Mouse (Mus musculus): ENCODE data around the gene Cga. TPM values are rescaled to one million over a fixed set of nuclear protein-coding genes. Genes with fewer than 3 reads are reported as not detected.

The Cga gene
- not detected in 2 replicates for polyA plus RNA-seq (2012; rRNA removed)

DNA sequence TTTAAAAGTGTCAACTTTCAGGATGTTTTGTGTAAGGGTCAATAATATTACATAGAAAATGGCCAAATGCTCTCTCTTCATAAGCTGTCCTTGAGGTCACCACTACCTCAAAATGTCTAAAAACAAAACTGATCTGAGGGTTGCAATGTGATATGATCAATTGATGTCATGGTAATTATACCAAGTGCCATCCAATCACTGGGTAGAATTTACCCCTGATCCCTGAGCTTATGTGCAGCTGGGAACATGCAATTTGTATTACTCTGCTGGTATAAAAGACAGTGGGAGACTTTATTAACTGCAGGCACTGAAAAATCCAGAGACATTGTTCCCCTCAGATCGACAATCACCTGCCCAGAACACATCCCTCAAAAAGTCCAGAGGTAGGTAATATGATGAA, at the start of gene Cga:
Gene Cga (plus strand): TSS at position 301 of the 400 bp plus-strand sequence.
- DNase-seq (ENCODE audit: low spot score), result no peak

DNA sequence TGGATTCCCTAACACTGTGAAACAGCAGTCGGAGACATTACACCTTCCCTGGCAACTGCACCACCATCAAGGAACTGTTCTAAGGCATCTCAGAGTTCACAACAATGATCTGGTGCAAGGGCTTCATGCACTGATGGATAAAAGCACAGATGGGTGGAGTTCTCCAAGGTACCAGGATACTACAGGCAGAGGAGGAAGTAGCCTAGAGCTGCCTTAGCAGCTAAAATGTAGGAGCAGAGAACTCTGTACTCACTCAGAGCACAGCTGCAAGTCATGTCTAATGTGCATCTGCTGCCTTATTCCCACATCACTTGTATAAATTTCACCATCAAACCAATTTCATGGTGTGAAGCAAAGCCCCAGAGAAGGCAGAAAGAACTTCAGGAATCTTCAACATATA, 49.7 kb upstream of the Cga start:
- DNase-seq (ENCODE audit: low spot score), result no peak

DNA sequence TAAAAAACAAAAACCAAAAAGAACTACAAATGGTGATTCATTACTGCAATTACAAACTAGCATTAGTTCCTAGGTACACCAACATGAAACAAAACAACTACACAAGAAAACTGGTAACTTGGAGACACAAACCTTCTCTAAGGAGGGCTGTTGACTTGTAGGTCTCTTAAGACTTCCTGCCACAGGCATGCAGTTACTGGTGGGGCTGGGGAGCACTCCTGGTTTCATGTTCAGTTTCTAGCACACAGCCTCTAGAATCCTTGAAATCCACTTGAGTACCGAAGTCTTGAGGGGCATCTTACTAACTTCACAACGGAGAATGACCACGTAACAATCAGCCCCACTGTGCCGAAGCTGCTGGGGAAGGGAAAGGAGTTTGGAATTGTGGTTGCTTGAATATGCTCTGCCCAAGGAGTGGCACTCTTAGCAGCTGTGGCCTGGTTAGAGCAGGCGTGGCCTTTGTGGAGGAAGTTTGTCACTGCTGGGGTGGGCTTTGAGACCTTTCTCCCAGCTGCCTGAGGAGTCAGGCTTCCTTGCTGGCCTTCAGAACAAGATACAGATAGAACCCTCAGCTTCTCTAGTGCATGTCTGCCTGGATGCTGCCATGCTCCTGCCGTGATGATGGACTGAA, 45.8 kb upstream of the Cga start:
- no peak for DNase-seq (ENCODE audit: low spot score)

DNA sequence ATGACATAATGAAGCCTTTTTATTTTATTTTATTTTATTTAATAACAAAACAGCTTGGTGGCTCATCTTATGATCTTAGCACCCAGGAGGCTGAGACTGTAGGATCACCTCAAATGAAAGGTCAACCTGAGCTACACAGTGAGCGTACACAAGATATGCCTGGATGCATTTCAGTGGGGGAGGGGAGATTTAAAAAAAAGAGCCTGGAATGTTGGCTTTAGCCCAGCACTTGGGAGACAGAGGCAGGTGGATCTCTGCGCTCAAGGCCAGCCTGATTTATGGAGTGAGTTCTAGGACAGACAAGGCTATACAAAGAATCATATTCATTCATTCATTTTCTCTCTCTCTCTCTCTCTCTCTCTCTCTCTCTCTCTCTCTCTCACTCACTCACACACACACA, 43.4 kb upstream of the Cga start:
- DNase-seq (ENCODE audit: low spot score), result no peak

DNA sequence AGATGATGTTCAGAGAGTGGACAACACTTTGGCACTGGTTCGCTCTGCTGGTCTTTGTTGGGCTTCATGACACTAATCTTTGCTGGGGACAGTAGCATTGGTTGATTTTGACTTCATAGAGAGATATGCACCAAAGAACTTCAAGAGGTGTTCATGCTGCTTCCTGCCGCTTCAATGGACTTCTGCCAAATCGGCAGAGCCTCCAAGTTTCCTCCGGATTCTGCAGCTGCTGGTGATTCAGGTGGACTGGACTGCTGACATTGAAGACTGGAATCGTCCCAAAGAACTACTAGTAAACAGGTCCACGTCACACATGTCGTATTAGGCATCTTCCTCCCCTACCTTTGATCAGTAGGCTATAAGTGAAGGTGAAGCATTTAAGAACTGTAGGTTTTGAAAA, 41.5 kb upstream of the Cga start:
- no peak for DNase-seq (ENCODE audit: low spot score)

DNA sequence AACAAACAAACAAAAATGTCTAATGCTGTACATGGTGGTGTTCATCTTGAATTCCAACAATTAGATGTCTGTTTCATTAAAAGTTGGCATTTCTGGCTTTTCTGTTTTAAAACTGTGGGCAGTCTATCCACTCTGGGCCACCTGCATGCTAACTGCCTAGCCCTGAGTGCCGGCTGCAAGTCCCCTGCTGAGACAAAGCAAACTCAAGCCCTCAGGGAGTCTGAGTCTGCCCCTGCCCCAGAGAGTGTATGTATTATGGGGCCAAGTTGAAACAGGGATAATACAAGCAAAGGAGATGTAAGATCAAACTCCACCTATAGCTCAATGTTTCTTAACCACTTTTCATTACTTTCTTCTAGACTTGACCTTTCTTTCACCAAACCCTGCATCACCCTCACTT, 37.6 kb upstream of the Cga start:
- DNase-seq (ENCODE audit: low spot score), result no peak

DNA sequence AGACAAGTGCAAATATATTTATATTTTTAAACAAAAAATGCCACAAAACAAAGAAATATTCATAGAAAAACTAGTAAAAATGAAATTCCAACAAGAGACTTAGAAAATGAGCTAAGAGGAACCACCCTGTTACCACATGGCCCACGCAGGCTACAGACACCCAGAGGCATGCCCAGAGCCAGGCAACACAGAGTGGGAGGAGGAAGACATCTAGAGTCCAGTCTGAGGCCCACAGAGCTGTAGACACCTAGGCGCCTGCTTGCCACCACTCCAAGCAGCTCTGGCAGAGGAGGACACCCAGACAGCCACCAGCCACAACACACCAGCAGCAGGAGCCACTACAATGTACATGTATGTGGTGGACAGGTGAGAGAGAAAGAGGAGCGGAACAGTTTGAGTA, 34.7 kb upstream of the Cga start:
- DNase-seq (ENCODE audit: low spot score), result no peak

DNA sequence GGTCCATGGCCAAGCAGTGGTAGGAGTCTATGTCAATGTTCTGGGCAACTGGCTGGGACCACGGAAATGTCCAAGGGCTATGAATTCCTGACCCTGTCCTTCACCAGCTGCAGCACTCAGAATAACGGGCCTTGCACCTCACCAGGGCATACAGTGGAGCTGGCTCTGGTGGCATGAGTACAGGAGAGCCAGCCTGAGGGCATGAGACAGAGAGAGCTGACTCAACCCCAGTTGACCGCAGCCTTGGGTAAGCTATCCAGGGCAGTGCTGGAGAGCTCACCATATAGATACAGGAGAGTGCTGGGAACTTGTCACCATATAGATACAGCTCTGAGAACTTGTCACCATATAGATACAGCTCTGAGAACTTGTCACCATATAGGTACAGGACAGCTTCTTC, 34.2 kb upstream of the Cga start:
- DNase-seq (ENCODE audit: low spot score), result no peak

DNA sequence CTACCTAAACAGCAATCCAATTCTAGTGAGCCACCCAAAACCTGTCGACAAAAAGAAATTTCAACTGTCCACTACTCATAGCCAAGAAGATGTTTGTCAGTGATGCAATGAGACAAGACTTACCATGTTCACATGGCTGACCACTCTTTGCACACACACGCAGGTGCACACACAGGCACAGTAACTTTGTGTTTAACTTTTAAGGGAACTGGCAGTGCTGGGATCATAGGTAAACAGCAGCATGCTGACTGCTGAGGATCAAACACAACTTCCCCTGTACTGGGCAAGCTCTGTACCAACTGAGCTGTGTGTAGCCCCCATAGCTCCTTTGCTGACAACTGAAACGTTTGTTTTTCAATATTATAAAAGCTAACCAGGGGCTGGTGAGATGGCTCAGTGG, 32.1 kb upstream of the Cga start:
- no peak for DNase-seq (ENCODE audit: low spot score)

DNA sequence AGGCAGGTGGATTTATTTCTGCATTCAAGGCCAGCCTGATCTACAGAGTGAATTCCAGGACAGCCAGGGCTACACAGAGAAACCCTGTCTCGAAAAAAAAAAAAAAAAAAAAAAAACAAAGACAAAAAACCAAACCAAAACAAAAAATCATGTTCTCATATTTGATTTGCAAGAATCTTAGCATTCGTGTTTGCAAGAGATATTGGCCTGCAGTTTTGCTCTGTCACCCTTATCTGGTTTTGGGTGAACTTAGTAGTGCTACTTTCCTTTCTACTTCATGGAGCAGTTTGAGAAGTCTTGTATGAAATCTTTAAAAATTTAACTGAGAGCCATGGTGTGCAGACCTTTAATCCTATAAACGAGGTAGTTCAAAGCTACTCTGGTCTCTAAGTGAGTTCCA, 23.8 kb upstream of the Cga start:
- no peak for DNase-seq (ENCODE audit: low spot score)

DNA sequence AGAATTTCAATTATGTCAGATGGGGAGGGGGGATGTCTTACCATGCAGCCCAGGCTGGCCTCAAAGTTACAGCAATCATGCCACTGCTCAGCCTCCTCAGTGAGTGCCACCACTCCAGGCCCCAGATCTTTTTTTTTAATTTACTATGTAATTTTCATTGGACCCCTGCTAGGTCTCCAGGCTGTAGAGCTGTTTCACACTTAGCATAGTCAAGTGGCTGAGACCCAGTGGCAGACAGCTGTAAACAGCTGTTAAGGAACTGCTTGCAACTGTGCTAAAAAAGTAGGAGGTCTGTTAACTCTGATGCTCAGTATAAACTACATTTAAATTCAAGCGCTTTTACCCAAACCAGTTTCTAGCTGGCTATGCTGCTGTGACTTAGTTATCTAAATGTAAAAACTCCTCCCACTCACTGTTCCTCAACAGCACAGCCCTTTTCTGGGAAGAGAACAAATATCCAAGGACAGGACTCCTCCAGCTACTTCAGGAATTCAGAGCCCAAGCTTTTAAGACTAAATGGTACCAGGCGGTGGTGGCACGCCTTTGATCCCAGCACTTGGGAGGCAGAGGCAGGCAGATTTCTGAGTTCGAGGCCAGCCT, 20.6 kb upstream of the Cga start:
- no peak for DNase-seq (ENCODE audit: low spot score)

DNA sequence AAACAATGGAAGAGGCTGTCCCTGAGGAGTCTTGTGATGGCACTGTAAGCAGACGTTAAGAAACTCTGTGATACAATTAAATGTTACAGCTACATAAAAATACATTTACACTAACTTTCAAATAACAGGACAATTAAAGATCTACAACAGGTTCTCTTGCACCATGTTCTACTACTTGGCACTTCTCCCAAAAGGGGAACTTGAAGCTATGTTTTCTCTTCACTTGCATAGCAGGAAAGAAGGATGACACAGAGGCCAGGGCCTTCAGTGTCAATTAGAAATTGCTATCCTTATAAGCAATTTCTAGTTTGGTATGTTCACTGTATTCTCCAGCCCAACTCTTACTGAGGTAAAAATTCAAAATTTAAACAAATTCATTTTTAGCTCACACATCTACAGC, 19.3 kb upstream of the Cga start:
- no peak for DNase-seq (ENCODE audit: low spot score)

DNA sequence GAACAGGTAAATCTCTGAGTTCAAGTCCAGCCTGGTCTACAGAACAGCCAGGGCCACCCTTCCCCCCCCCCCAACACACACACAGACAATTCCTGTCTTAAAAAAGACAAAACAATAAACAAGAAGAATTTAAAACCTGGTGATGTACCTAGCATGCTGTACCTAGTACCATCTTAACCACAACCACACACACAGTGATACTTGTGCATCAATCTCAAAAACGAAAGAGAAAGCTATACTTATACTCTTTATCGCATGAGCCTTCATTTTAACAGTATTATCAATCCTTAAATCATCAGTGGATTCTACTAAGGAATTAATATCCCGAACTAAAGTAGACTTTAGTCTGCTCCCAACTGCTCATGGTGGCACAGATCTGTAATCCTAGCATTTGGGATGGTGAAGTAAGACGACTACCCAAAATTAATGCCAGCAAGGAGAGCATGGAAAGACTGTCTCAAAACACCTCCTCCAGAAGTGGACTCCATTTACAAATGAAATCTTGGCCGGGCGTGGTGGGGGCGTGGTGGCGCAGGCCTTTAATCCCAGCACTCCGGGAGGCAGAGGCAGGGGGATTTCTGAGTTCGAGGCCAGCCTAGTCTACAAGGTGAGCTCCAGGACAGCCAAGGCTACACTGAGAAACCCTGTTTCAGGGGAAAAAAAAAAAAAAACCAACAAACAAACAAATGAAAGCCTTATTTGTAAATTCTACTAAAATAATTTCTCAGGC, 12.5 kb upstream of the Cga start:
- DNase-seq (ENCODE audit: low spot score), result no peak

DNA sequence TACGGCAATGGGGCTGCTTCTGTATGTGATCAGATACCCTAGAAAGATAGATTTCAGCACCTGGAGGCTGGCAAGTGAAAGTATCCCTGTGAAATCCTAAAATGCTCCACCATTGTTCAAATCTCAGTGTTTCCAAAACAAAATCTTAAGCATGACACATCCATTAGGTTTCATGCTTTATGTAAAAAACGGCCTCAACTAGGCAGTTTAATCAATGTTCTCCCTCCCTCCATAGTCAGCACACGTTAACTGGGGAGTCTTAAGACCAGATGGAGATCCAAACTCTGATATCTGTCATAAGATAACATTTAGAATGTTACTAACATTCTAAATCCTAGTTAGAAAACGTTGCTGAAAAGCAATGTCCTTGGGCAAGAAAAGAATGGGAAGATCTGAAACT, 11.7 kb upstream of the Cga start:
- no peak for DNase-seq (ENCODE audit: low spot score)

DNA sequence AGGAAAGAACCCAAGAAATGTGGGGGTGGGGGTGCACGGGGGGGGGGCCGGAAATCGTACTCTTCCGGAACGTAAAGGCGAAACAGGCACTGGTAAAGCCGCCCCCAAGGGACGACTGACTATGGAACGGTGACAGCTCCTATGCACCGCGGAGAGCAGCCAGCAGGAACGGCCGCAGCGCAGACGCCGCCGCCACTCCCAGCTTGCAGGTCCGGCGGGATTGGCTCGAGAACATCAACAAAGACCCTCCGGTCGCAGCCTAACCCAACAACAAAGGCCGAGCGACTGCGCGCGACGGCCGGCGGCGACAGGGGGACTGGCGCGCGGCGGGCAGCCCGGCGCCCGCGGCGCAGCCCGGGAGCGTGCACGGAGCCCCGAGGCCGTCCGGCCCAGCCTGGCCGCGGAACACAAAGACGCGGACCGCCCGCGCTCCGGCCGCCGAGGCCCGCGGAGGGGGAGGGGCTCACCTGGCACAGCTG, 11.2 kb upstream of the Cga start:
- no peak for DNase-seq (ENCODE audit: low spot score)

DNA sequence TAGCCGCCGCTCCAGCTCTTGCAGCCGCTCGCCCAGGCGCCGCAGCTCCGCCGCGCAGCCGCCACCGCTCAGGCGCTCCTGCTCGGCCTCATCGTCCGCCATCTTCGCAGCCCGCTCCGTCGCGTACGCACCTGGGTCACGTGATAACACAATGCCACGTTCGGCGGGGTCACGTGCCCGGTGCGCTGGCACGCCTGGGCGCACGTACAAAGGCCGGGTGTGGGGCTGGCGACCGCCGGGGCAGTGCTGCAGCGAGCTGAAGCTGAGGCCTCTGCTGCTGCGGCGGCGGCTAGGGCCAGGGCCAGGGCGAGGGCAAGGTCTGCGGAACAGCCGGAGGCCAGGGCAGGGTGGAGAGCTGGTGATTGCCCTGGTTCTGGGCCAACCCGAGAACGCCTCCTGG, 10.8 kb upstream of the Cga start, which contains the start of gene Zfp292:
Gene Zfp292 (minus strand): TSS at position 143 of the 400 bp plus-strand sequence.
- DNase-seq (ENCODE audit: low spot score), result peak; percentile 95

DNA sequence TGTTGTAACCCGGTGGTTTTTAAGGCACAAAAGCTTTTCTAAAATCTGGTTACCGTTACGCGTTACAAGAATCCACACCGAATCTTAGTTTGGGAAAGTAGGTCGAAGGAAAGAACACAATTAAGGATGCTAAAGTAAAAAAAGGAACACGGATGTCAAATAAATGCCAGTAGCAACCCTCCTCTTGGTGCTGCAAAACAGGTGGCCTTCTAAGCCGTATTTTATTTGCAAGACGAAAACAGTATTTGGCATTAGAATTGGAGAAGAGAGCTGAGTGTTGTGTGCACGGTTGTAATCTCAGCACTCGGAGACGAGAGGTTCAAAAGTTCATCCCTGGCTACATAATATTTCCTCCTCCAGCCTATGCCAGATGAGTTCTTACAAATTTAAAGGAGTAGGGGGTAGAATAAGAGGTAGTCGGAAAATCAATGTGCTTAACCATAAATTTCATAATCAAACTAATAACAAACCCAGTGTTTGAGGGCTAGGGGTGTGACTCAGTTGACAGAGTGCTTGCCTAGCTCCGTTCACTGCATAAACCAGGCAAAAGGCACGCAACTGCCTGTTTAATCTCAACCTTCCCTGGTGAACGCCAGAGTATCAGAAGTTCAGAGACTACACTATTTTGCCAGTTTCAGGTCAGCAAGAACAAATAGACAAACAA, 10.1 kb upstream of the Cga start:
- DNase-seq (ENCODE audit: low spot score), result no peak

DNA sequence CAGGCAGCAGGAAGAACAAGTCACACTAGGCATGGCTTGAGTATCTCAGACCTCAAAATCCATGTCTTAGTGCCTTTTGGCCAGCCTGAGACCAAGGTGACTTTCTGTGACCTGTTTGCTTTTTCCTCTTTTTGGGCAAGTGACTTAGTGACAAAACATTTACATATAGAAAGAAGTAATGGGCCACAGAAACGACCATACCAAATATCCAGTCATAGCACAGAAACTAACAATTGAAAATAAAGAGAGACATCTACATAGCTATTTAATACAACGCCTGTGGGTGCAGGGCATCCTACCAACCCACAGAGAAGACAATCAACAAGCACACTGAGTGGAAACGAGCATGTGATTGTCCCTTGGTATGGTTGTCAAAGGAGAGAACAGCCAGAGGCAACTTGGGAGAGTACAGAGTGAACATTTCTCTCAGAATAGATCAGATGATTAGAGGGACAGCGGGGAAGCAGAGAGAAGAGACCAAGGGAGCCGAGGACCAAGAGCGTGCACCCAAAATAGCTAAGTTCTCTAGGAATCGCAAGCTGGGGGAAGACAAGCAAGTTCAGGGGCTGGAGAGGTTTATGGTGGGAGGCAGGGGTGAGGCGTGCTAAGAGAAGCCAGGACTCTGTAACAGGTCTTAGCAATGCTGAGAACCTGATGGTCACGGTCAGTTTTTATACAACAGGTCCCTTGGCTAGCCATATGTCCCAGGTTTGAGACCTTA, 7.8 kb upstream of the Cga start:
- no peak for DNase-seq (ENCODE audit: low spot score)

DNA sequence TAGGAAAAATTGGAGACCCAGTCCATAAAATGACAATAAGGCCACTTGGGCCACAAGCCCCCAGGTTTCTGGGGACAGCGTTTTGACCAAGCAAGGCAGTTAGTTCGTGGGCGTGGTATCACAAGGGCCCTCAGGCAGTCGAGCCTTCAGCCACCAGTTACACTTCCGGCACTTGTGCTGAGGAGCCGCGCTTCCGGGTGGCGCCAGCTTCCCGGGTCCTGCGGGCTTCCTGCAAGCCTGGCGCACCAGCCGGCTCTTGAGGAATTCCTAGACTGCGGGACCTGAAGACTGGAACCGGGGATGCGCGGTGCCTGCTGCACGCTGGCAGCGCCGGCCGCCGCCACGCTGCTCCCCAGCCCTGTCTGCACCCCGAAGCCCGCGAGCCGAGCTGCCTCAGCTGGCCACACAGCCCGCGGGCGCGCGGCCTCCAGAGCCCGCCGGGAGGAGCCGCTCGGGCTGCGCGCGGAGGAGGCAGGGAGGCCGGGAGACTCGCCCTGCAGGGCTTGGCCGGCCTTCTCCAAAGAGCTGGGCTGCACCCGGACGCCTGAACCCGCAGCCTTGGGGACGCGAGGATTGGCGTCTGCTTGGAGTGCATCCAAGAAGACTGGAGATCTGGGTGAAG, 7.0 kb upstream of the Cga start:
- peak; percentile 78 for DNase-seq (ENCODE audit: low spot score)

DNA sequence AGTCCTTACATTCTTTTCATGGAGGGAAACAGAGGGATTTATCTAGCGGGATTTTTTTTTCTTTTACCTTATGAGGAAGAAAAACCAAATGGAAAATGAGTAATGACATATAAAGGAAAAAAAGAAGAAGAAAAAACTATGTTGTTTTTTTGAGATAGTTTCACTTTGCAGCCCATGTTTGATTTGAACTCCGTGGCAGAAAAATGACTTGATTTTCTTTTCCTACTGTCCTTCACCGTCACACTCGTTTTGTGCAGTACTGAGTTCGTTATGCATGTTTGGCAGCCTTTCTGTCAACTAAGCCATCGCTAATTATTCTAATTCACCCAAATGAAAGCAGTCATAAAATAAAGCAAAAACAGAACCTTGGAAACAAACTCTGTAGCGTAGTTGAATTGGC, 6.3 kb upstream of the Cga start:
- DNase-seq (ENCODE audit: low spot score), result no peak

DNA sequence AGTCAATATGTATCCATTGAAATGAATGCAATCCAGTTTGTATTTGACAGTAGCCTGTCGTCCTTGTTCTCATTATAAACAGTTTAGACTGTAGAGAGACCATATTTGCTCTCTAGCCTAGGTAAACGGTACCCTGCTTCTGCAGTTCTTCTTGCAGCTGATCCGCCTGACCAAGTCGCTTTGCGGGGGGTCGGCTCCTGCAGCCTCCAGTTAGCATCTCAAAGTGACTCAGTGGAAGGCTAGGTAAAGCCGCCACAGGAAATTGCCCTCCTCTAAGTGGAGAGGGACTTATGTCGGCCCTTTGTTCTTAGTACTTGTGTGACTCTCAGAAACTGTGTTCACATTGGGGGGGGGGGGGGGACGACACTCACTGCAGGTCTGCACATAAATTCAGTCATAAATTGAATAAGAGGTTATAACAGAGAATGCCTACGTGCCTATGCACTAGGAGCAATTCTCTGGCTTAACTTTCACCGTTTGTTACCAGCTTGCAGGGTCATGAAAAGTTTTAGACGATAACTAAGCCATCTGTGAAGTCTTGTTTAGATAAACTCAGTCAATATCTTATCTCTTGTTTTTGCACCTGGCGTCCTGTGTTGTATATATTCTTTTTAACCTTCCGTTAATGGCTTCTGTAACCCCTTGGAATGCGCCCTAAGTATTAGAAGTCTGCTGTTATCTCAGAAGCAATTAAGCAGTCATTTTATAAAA, 4.3 kb upstream of the Cga start:
- no peak for DNase-seq (ENCODE audit: low spot score)
